Mouse (Mus musculus) forebrain, embryonic 16.5 days (tissue): Measurements from ENCODE around the gene Cd300c. TPM values are rescaled to one million over a fixed set of nuclear protein-coding genes. Genes with fewer than 3 reads are reported as not detected.

Source experiments
- ATAC-seq: fragments of 200-750 bp; cut with Nextera tagmentation; 2 replicates; pipeline ENCODE4 v1.8.0; 2017; ENCODE audit warnings: mild to moderate bottlenecking, moderate library complexity
- H3K27ac ChIP-seq: fragments of 300-500 bp; sonication (generic); 2 replicates; pipeline ENCODE4 v1.5.1; 2014; ENCODE audit warnings: low read length, control low read depth
- H3K27me3 ChIP-seq: fragments of 300-500 bp; sonication (generic); replicated peaks from 2 replicates; pipeline ENCODE4 v1.6.1; 2014; ENCODE audit warnings: low read length; ENCODE audit not compliant: control insufficient read depth, insufficient read depth
- H3K36me3 ChIP-seq: fragments of 300-500 bp; sonication (generic); 2 replicates; pipeline ENCODE4 v1.6.1; 2014; ENCODE audit not compliant: control insufficient read depth, insufficient read depth
- H3K4me1 ChIP-seq: fragments of 300-500 bp; sonication (generic); replicated peaks from 2 replicates; pipeline ENCODE4 v1.6.1; 2014; ENCODE audit warnings: low read length; ENCODE audit not compliant: control insufficient read depth, insufficient read depth
- H3K4me2 ChIP-seq: fragments of 300-500 bp; sonication (generic); 2 replicates; pipeline ENCODE4 v1.6.1; 2014; ENCODE audit warnings: mild to moderate bottlenecking, low read length, control low read depth
- H3K4me3 ChIP-seq: fragments of 300-500 bp; sonication (generic); replicated peaks from 2 replicates; pipeline ENCODE4 v1.5.1; 2014; ENCODE audit warnings: mild to moderate bottlenecking, low read length, control low read depth
- H3K9ac ChIP-seq: fragments of 300-500 bp; sonication (generic); replicated peaks from 2 replicates; pipeline ENCODE4 v1.6.1; 2014; ENCODE audit warnings: low read depth, low read length, control low read depth
- H3K9me3 ChIP-seq: fragments of 300-500 bp; sonication (generic); 2 replicates; pipeline ENCODE4 v1.6.1; 2016; ENCODE audit warnings: low read length; ENCODE audit not compliant: control insufficient read depth
- whole genome bisulfite sequencing: fragments of 180-500 bp; shearing (Covaris S2); extraction: QIAGEN DNeasy Blood & Tissue Kit; methylation state at CpG from one replicate; pipeline ENCODE4 v1.1.7; 2014; 5-methylcytosine and 5-hydroxymethylcytosine counted together
- polyA plus RNA-seq: library from polyadenylated mRNA; unstranded; fragments of >200 nt; fragmentation: Nextera tagmentation; extraction: Ambion mirVana; gene quantifications from 2 replicates; pipeline ENCODE4 v1.2.1, GENCODE M21; 2015

Cd300c gene
- polyA plus RNA-seq, 1 experiment from 2014 or later: not detected

- Histone ChIP-seq H3K27ac (no peak overlapping the region), H3K27me3 (no peaks in the 10 kb centered on the region), H3K4me1 (no peaks in the 10 kb centered on the region), H3K4me3 (no peak overlapping the region), H3K4me2 (no peak overlapping the region), H3K36me3 (no peaks in the 10 kb centered on the region), H3K9me3 (no peaks in the 10 kb centered on the region), H3K9ac (no peak overlapping the region)
- WGBS: 49% methylated on average over 4 of the region's 4 CpGs
- ATAC-seq: no peak
Observed at GRCm38 (mm10) chr11:114908086-114908485, 60.9 kb downstream of the Cd300c start.

GRCm38 (mm10) chr11:114907567-114907966 lies 61.4 kb downstream of the Cd300c start:
- Histone ChIP-seq H3K36me3 (no peaks in the 10 kb centered on the region), H3K4me1 (no peaks in the 10 kb centered on the region), H3K27ac (no peak overlapping the region), H3K4me2 (no peak overlapping the region), H3K9ac (no peak overlapping the region), H3K4me3 (no peak overlapping the region), H3K9me3 (no peaks in the 10 kb centered on the region), H3K27me3 (no peaks in the 10 kb centered on the region)
- 82% methylated on average over 4 of the region's 4 CpGs for WGBS
- no peak for ATAC-seq

Other genes with a start within 250 kb of the Cd300c start
- 1.5 and 2.0 TPM in 2 replicates for gene Dnaic2, start 241.7 kb downstream of the Cd300c start, polyA plus RNA-seq
- 0.26 and 0.66 TPM in 2 replicates for gene Kif19a, start 203.8 kb downstream of the Cd300c start, polyA plus RNA-seq
- gene Btbd17, start 173.2 kb downstream of the Cd300c start, polyA plus RNA-seq: 18.5 and 19.4 TPM in 2 replicates
- not detected in 2 replicates for gene Gpr142, start 170.2 kb downstream of the Cd300c start, polyA plus RNA-seq
- 6.1 and 7.0 TPM in 2 replicates for gene Gprc5c, start 118.0 kb downstream of the Cd300c start, polyA plus RNA-seq
- 0.94 and 0.95 TPM in 2 replicates for gene Cd300a, start 79.1 kb downstream of the Cd300c start, polyA plus RNA-seq
- gene Cd300lb, start 34.8 kb downstream of the Cd300c start, polyA plus RNA-seq: 0.08 TPM in 1 of 2 replicates, not detected in the other
- gene Cd300ld, start 20.8 kb upstream of the Cd300c start, polyA plus RNA-seq: not detected in 2 replicates
- 0.61 and 1.4 TPM in 2 replicates for gene Cd300c2, start 32.7 kb upstream of the Cd300c start, polyA plus RNA-seq
- not detected in 2 replicates for gene Cd300ld2, start 47.0 kb upstream of the Cd300c start, polyA plus RNA-seq
- not detected in 2 replicates for gene Cd300ld4, start 57.9 kb upstream of the Cd300c start, polyA plus RNA-seq
- not detected in 2 replicates for gene Cd300ld5, start 68.6 kb upstream of the Cd300c start, polyA plus RNA-seq
- gene Cd300ld3, start 79.3 kb upstream of the Cd300c start, polyA plus RNA-seq: not detected in 2 replicates
- not detected in 2 replicates for gene Cd300e, start 93.0 kb upstream of the Cd300c start, polyA plus RNA-seq
- gene Rab37, start 122.3 kb upstream of the Cd300c start, polyA plus RNA-seq: 0.85 and 1.1 TPM in 2 replicates
- gene Cd300lf, start 164.8 kb upstream of the Cd300c start, polyA plus RNA-seq: 0.27 TPM in 1 of 2 replicates, not detected in the other
- gene Slc9a3r1, start 194.2 kb upstream of the Cd300c start, polyA plus RNA-seq: 49.9 and 57.3 TPM in 2 replicates
- gene Tmem104, start 218.3 kb upstream of the Cd300c start, polyA plus RNA-seq: 11.0 and 11.2 TPM in 2 replicates
- 20.6 and 24.2 TPM in 2 replicates for gene Nat9, start 218.7 kb upstream of the Cd300c start, polyA plus RNA-seq